Mouse (Mus musculus) neural tube, embryonic 11.5 days (tissue): ENCODE results near the gene D7Ertd443e. TPM values are rescaled to one million over a fixed set of nuclear protein-coding genes. Genes with fewer than 3 reads are reported as not detected.

Source experiments
- ATAC-seq: fragments of 200-750 bp; cut with Nextera tagmentation; 2 replicates; pipeline ENCODE4 v1.8.0; 2017; ENCODE audit warnings: moderate number of reproducible peaks, mild to moderate bottlenecking, moderate TSS enrichment, moderate library complexity; ENCODE audit not compliant: insufficient read depth, low FRiP score, low TSS enrichment
- DNase-seq: peaks from one replicate; pipeline ENCODE4 v3.0.0-alpha.2; 2015; ENCODE audit warnings: low spot score
- H3K27ac ChIP-seq: fragments of 300-500 bp; sonication (generic); 2 replicates; pipeline ENCODE4 v1.5.1; 2014; ENCODE audit warnings: low read depth, mild to moderate bottlenecking, low read length
- H3K27me3 ChIP-seq: fragments of 300-500 bp; sonication (generic); 2 replicates; pipeline ENCODE4 v1.6.1; 2014; ENCODE audit warnings: mild to moderate bottlenecking, low read length, mixed read lengths; ENCODE audit not compliant: control insufficient read depth, insufficient read depth
- H3K36me3 ChIP-seq: fragments of 300-500 bp; sonication (generic); 2 replicates; pipeline ENCODE4 v1.6.1; 2014; ENCODE audit warnings: mild to moderate bottlenecking, low read length, moderate library complexity, mixed read lengths; ENCODE audit not compliant: control insufficient read depth, insufficient read depth
- H3K4me1 ChIP-seq: fragments of 300-500 bp; sonication (generic); 2 replicates; pipeline ENCODE4 v1.6.1; 2014; ENCODE audit warnings: low read length, mixed read lengths; ENCODE audit not compliant: control insufficient read depth, insufficient read depth
- H3K4me2 ChIP-seq: fragments of 300-500 bp; sonication (generic); 2 replicates; pipeline ENCODE4 v1.6.1; 2014; ENCODE audit warnings: low read depth, mild to moderate bottlenecking, moderate library complexity
- H3K4me3 ChIP-seq: fragments of 300-500 bp; sonication (generic); 2 replicates; pipeline ENCODE4 v1.5.1; 2014; ENCODE audit warnings: low read depth, low read length
- H3K9ac ChIP-seq: fragments of 300-500 bp; sonication (generic); 2 replicates; pipeline ENCODE4 v1.6.1; 2014; ENCODE audit warnings: mild to moderate bottlenecking, low read length
- H3K9me3 ChIP-seq: fragments of 300-500 bp; sonication (generic); 2 replicates; pipeline ENCODE4 v1.6.1; 2016; ENCODE audit warnings: low read length; ENCODE audit not compliant: control insufficient read depth
- WGBS: fragments of 180-500 bp; shearing (Covaris S2); extraction: QIAGEN DNeasy Blood & Tissue Kit; methylation state at CpG from one replicate; pipeline ENCODE4 v1.1.7; 2014; 5-methylcytosine and 5-hydroxymethylcytosine counted together
- polyA plus RNA-seq: library from polyadenylated mRNA; unstranded; fragments of >200 nt; fragmentation: Nextera tagmentation; extraction: Ambion mirVana; gene quantifications from 2 replicates; pipeline ENCODE4 v1.2.1, GENCODE M21; 2014

Gene D7Ertd443e
- polyA plus RNA-seq, 1 experiment from 2014 or later = 0.19 TPM

- Histone ChIP-seq H3K4me2 (no peak overlapping the region), H3K4me1 (peaks cover 7% of the 10 kb centered on the region; the same call in 1 of the 2 replicates), H3K9me3 (no peaks in the 10 kb centered on the region), H3K36me3 (no peaks in the 10 kb centered on the region), H3K9ac (no peak overlapping the region), H3K27me3 (0 out of 2 replicates have a peak, but pooled peaks cover 6% of the 10 kb centered on the region), H3K4me3 (no peak overlapping the region), H3K27ac (no peak overlapping the region)
- DNase-seq (peak; percentile 49), ATAC-seq (no peak)
- 28% methylated on average over 13 of the region's 13 CpGs for WGBS
These were observed 157.5 kb downstream of the D7Ertd443e start for GRCm38 (mm10) chr7:134227773-134228455.

GRCm38 (mm10) chr7:134227101-134227500 lies 158.4 kb downstream of the D7Ertd443e start:
- Histone ChIP-seq H3K4me2 (no peak overlapping the region), H3K27me3 (0 out of 2 replicates have a peak, but pooled peaks cover 6% of the 10 kb centered on the region), H3K9me3 (no peaks in the 10 kb centered on the region), H3K4me1 (peaks cover 7% of the 10 kb centered on the region; the same call in 1 of the 2 replicates), H3K27ac (no peak overlapping the region), H3K9ac (no peak overlapping the region), H3K36me3 (no peaks in the 10 kb centered on the region), H3K4me3 (no peak overlapping the region)
- ATAC-seq (no peak), DNase-seq (no peak)
- WGBS = 80% methylated on average over 4 of the region's 4 CpGs

- Histone ChIP-seq H3K4me2 (no peak overlapping the region), H3K4me3 (no peak overlapping the region), H3K9ac (no peak overlapping the region), H3K27ac (no peak overlapping the region), H3K36me3 (no peaks in the 10 kb centered on the region), H3K4me1 (peaks cover 7% of the 10 kb centered on the region; the same call in 1 of the 2 replicates), H3K9me3 (no peaks in the 10 kb centered on the region), H3K27me3 (0 out of 2 replicates have a peak, but pooled peaks cover 6% of the 10 kb centered on the region)
- no peak for ATAC-seq
- WGBS = 70% methylated on average over 3 of the region's 3 CpGs
- DNase-seq = no peak
These were observed 159.2 kb downstream of the D7Ertd443e start for GRCm38 (mm10) chr7:134226231-134226630.

- peaks cover 7% of the 10 kb centered on the region; the same call in 1 of the 2 replicates for H3K4me1 ChIP-seq
- peak overlapping the region; percentile 65 for H3K4me3 ChIP-seq
- ATAC-seq (peak; percentile 67), DNase-seq (peak; percentile 67)
- WGBS = under 1% methylated on average over 78 of the region's 90 CpGs
- no peaks in the 10 kb centered on the region for H3K9me3 ChIP-seq
- H3K4me2 ChIP-seq = peak overlapping the region; percentile 89
- peak overlapping the region; percentile 62 for H3K9ac ChIP-seq
- 0 out of 2 replicates have a peak, but pooled peaks cover 6% of the 10 kb centered on the region for H3K27me3 ChIP-seq
- H3K36me3 ChIP-seq = no peaks in the 10 kb centered on the region
- no peak overlapping the region for H3K27ac ChIP-seq
These were observed 160.5 kb downstream of the D7Ertd443e start for GRCm38 (mm10) chr7:134224741-134225612.

- DNase-seq = no peak
- H3K36me3 ChIP-seq = no peaks in the 10 kb centered on the region
These were observed 161.1 kb downstream of the D7Ertd443e start for GRCm38 (mm10) chr7:134224421-134224740.

GRCm38 (mm10) chr7:134223444-134224161 lies 161.9 kb downstream of the D7Ertd443e start:
- 28% methylated on average over 16 of the region's 16 CpGs for WGBS
- no peak overlapping the region for H3K9ac ChIP-seq
- no peak for ATAC-seq

More at GRCm38 (mm10) chr7:134224421-134224740, 161.1 kb downstream of the D7Ertd443e start:
- peak overlapping the region; percentile 62 for H3K9ac ChIP-seq
- H3K4me3 ChIP-seq = peak overlapping the region; percentile 65
- H3K4me2 ChIP-seq = peak overlapping the region; percentile 89
- H3K27me3 ChIP-seq = 0 out of 2 replicates have a peak, but pooled peaks cover 6% of the 10 kb centered on the region
- peaks cover 7% of the 10 kb centered on the region; the same call in 1 of the 2 replicates for H3K4me1 ChIP-seq
- ATAC-seq = no peak; the same call in 1 of the 2 replicates
- WGBS = 1% methylated on average over 14 of the region's 14 CpGs
- no peaks in the 10 kb centered on the region for H3K9me3 ChIP-seq
- H3K27ac ChIP-seq = no peak overlapping the region

More at GRCm38 (mm10) chr7:134223444-134224161, 161.9 kb downstream of the D7Ertd443e start:
- Histone ChIP-seq H3K27ac (no peak overlapping the region), H3K4me1 (peaks cover 7% of the 10 kb centered on the region; the same call in 1 of the 2 replicates), H3K9me3 (no peaks in the 10 kb centered on the region), H3K4me3 (peak overlapping the region; percentile 65), H3K36me3 (no peaks in the 10 kb centered on the region), H3K27me3 (0 out of 2 replicates have a peak, but pooled peaks cover 6% of the 10 kb centered on the region), H3K4me2 (peak overlapping the region; percentile 89)
- DNase-seq = peak; percentile 85

Other genes with a start within 250 kb of the D7Ertd443e start
- 5.4 and 5.9 TPM in 2 replicates for gene Adam12, start 153.5 kb downstream of the D7Ertd443e start, polyA plus RNA-seq